Mouse (Mus musculus) left cerebral cortex, postnatal 14 days (tissue): Measurements from ENCODE around the gene Nit2. TPM values are rescaled to one million over a fixed set of nuclear protein-coding genes. Genes with fewer than 3 reads are reported as not detected.

Source experiments
- DNase-seq, 2 experiments: peaks; one replicate each; pipeline ENCODE4 v3.0.0; 2021 to 2022; ENCODE audit warnings: low spot score in 2 of 2, mixed read lengths in 1 of 2
- intact Hi-C: fragments of 180-260 bp; cut with DNase I; formaldehyde crosslinking; loops from one replicate; pipeline ENCODE4 v1.15.1; 2025
- total RNA-seq, 2 experiments: library from RNA; stranded (reverse); gene quantifications; 2 replicates each; pipeline ENCODE4 v1.2.3; 2021

Gene Nit2
- total RNA-seq, 2 experiments from 2014 or later: 19.2 to 19.5 TPM

DNA sequence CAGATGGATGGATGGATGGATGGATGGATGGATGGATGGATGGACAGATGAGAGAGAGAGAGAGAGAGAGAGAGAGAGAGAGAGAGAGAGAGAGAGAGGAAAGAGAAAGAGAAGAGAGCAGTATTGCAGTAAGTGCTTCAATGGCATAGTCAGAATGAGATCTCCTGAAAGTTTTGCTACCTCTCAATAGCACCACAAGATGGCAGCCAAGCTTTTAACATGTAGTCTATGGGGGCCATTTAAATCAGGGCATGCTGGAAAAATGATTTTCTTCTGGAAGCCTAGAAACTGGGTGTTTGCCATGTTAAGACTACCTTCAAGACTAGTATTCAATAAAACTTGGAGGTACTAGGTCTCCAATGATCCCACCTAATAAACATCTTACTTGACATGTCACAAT lies 51.1 kb downstream of the Nit2 start:
- no peak for DNase-seq
- intact Hi-C loops: no loop called here

Other genes with a start within 250 kb of the Nit2 start
- gene Lnp1, start 239.3 kb downstream of the Nit2 start, total RNA-seq: 1 to 10 TPM; 1.3 to 2.5 TPM
- gene Tmem45a2, start 96.0 kb downstream of the Nit2 start, total RNA-seq: not detected
- 100 to 1,000 TPM; 107 to 110 TPM for gene Tomm70a, start 45.6 kb downstream of the Nit2 start, total RNA-seq
- 10 to 100 TPM; 38.8 to 42.4 TPM for gene Tbc1d23, start 64.2 kb upstream of the Nit2 start, total RNA-seq
- gene Tmem30c, start 125.5 kb upstream of the Nit2 start, total RNA-seq: under 1 TPM; 0.19 to 0.29 TPM
- 1 to 10 TPM; 4.6 to 5.2 TPM for gene Filip1l, start 185.8 kb upstream of the Nit2 start, total RNA-seq